Mouse (Mus musculus) right cerebral cortex, postnatal 14 days (tissue): ENCODE results near the gene Pde4d.

Experiments used
- DNase-seq: peaks from one replicate; pipeline ENCODE4 v3.0.0; 2022

Pde4d gene

DNA sequence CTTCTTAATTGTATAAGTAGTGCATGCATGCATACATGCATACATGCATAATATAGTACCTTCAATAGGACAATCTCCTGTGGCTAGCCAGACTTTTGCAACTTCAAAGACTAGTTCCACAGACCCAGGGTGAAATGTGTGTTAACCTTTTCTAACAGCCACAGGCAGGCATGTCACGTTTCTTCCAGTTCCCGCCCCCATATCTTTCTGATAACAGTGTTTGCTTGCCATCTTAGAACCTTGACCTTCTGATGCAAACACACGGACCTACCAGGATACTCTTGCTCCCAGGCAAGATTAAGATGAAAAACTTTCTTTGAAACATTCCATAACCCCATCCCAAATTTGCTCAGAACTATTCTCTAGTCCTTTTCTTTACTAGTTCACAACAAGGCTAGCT is 1357.7 kb downstream of the Pde4d start:
- DNase-seq = no peak

DNA sequence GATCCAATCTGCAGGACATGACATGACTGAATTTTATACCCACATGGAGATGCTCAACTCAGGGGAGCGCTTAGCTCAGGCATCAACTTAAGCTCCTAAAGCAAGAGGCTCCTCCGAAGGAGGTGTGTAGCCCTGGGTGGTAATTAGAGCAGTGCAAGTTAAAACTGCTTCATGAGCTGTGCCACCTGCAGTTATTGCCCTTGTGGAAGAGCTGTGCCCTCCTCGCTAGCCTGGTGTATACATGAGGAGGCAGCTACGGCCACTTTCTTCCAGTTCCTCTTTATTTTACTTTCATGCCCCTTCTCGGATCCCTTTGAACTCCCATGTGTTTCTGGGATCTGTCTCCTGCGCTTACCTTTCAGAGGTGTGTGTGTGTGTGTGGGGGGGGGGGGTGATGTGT is 1358.3 kb downstream of the Pde4d start:
- no peak for DNase-seq

DNA sequence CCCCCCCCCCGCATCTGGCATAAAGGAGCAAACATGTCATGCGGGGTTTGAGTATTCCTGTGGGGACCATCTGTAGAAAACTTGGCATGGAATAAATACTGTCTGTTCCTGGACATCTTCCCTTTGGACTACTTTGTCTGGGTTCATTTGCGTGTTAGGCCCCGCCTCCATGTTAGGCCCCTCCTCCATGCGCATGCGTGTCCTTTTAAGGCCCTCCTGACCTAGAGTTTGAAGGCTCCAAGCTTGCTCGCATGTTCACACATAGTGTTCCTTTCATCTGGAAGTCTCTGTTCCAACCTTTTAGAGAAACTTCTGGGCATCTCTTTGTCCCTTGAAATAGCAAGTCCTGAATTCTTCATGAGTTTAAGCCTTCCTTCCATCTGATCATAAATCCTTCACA is 1359.2 kb downstream of the Pde4d start:
- DNase-seq = no peak

DNA sequence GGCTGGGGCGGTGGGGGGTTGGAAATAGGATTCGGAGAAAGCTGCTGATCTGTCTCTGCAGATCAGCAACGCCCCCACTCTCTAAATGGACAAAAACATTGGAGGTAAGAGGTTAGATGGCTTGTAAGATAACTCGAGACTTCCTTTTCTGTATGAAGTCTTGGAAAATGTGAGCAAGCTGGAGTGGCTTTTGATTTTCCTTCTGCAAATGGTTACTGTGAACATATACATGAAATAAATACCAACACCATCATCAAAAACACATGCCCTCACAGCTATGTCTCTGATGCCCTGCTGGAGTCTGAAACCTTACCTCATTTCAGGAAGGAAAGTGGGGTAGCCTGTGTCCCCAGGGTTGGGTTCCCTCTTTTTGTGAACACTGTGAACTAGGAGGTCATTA is 1359.9 kb downstream of the Pde4d start:
- no peak for DNase-seq

DNA sequence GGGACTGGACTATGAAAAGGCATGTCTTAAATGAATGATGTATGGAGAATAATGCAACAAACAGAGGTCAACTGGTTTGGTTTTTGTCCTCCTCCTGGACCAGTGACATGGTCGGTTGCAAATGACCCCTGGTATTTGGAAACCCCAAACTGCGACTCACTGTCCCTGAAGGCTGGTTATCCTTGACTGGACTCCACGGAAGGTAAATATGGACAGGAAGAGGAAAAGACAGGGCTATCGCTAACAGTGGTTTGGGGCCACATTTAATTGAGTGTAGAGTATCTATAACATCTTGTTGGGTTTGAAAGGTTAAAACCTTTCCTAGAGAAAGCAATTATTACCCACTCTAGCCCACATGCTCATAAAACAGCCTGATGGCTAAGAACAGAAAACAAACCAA is 1364.2 kb downstream of the Pde4d start:
- no peak for DNase-seq

DNA sequence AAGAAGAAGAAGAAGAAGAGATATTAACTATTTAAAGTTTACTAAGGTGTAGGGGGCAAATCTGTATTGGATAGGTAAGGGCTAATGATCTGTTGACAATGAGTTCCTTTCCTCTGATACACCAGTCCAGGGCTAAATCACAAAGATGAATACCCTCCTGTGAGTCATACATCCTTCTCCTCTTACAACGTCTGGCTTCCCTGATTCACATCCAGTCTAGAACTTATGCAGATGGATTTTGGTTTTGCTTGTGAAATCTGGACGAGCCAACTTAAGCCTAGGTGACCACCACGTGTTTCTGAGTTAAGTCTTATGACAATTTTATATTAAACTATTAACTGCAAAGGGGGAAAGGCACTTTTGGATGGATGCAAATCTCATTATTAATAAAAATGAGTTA is 1369.3 kb downstream of the Pde4d start:
- no peak for DNase-seq

DNA sequence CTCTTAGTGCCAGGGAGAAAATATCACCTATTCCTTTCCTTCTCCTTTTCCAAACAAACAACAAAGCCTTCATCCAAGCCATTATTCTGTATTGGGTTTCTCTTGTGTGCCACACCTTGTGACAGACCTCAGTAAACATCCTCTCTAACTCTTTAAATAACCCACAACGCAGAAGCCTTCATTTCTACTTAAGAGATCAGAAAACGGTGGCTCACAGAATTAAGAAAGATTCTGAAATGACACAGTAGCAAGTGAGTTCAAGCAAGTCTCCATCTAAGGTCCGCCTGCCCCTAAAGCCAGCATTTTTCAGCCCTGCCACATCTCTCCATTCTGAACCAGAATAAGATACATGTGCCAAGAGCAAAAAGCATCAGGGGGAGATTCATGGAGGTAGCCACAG is 1370.4 kb downstream of the Pde4d start:
- no peak for DNase-seq

DNA sequence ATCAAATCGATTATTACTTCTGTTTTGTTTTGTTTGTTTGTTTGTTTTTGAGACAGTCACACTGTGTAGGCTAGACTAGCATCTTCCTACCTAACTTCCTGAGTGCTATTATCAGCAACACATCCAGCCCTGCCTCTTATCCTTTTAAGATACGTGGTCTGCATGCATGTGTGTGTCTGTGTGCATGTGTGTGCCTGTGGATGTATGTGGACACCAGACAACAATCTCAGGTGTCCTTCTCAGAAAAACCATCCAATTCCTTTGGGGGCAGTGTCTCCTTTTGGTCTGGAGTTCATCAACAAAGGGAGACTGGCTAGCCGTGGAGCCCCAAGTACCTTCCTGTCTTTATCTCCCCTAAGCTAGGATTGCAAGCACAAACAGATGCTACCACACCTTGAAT is 1371.1 kb downstream of the Pde4d start:
- no peak for DNase-seq

DNA sequence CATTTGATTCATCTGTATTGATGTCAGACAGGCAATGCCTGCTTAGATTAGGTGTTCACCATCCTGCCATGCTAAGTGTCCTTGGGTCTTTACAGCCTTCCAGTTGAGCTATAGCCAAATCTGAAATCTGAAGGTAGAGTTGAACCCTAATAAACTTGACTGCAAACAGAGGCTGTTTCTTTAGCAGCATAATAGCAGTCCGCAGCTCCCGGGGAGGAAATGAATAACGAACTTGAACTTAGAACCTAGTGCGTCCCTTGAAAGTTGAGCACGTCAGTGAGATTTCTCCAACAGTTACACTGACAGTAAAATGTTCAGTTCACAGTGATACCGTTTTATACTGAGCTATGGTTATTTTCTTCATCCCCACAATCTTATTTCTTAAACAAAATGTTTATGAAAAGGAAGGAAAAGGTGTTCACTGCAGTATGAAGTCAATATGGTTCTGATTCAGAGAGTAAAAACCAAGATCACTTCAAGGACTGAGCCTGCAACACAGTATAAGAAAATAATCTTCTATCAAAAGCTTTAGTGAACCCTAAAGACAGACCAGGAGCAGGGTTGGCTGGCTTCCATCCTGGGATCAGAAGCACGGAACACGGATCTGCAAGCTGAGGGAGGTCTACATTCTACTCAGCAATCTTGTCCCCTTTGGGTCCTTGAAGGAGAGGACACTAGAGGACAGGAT is 1372.1 kb downstream of the Pde4d start:
- no peak for DNase-seq

DNA sequence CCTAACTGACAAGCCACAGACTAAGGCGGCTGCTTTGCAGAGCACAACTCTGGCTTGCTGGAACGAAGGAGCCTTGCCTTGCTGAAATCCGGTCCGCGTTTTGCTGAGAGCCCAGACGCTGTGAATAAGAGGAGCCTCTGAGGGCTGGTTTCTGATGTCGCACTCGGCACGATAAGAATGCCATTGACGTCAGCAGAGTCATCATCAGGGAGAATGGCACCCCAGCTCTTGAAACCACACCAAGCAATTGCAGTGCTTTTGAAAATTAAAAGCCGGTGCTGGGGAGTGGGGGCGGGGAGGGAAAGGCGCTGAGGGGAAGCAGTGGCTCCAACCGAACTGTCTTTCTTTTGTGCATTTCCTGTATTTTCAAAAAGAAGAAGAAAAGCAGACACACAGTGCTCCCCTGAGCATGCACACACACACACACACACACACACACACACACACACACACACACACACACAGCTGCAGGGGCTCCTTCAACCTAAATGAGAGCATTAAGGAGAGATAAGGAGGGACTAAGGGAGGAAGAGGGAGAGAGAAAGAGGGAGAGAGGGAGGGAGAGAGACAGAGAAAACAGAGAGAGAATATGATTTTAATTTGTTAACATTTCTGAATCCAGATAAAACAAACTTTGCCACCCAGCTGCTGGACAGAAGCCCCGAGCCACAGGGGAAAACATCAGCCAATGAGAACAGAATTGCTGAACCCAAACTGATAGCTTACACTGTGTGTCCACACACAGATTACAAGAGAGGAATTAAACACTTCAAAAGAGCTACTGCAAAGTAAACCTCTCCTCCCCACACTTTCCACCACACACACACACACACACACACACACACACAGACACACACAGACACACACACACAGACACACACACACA is 1372.9 kb downstream of the Pde4d start:
- DNase-seq = peak; percentile 95

DNA sequence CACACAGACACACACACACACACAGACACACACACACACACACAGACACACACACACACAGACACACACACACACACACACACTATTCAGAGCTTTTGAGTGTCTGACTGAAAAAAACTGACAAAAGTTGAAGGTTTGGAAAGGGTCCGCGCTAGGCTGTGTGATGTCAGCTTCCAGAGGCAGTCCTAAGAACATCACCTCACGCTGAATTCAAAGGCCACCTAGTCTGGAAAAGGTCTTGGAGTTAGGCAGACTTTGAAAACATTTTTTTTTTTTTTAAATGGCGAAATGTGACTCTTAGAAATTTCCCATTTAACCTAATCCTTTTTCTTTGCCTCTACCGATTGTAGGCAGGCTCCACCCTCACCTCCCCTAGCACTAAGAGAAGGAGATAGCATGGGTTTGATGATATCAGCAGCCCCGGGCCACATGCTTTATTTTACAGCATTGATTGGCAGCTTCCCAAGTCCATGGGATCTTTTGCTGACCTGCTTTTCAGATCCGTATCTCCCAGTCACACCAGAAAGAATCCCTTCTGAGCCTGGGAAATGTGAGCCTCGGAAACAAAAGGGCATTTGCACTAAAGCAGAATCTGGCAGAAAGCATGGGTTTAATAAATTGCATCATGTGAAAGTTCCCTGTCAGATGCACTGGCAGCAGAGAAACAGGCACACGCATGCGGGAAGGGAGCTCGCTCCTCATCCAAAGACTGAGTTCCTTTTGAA is 1373.7 kb downstream of the Pde4d start:
- DNase-seq = no peak

DNA sequence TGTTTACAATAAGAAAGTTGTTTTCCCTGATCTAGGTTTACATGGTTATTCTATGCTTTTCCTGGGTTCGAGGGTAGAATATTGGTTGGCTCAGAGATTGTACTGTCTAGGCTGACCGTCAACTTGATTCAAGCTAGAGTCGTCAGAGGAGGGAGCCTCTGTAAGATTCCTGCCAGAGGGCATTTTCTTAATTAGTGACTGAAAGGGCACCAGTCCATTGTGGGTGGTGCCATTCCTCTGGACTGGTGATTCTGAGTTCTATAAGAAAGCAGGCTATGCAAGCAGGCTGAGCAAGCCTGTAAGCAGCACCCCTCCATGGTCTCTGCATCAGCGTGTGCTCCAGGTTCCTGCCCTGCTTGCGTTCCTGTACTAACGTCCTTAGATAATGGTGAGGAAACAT is 1376.1 kb downstream of the Pde4d start:
- no peak for DNase-seq

DNA sequence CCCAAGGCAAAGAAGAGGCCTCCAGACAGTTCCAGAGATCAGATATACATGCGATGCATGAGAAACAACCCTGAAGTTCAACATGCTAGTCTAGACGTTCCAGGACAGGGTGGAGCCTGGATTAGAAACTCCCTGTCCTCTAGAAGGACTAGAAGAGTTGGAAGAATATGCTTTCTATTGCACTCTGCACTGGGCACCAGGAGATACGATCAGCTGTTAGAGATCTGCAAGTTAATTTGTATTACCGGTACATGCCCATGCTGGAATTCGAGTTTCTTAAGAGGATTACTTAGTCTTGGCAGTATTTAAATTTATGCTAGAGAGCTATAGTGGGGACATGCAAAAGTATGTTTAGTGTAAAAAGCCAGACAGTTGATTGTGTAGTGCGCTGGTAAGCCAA is 1377.6 kb downstream of the Pde4d start:
- DNase-seq = no peak

DNA sequence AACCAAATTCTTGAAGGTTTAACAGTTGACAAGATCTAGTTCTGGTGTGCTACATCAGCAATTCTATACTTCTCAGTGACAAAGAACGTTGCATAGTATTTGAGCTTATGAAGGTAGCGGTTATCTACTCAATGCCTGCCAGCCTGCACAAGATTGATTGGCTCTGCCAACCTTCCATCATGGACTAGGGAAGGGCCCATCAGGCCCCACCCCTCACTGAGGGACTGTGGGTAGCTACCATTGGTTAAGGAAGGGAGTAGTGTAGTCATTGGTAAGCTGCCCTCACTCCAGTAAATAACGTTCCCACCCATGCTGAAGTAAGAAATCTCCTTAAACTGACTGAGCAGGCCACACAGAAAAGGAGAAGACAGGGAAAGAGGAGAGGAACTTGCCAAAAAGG is 1378.2 kb downstream of the Pde4d start:
- DNase-seq = no peak

DNA sequence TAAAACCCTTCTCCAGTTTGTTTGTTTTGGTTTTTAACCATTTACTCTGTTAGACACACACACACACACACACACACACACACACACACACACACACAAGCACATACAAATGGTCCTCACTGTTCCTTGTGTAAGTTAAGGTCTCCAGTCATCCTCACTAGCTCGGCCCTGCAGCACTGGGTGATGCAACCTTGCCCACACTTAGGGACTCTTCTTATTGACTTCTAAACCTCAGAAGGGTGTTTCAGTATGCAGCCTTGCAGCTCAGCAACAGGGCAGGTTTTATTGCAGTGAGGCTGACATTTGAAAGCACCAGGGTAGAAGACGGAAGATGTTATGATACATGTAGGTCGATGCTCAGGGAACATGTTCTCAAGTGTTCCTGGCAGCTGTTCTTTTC is 1379.7 kb downstream of the Pde4d start:
- no peak for DNase-seq

DNA sequence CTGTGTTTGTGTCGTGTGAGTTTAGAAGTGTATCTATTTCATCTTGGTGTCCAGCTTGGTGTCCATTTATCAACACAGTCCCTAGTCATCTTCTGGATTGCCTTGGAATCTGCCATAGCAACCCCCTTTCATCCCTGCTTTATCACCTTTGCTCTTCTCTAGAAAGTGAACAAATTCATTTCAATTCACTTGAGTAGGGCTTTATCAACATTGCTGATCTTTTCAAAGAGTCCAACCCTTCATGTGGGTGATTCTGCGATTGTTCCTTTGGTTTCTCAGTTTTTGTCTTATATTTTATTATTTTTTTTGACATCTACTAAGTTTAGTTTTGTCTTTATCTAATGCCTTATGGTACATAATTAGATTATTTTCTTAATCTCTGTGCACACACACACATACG is 1385.2 kb downstream of the Pde4d start:
- no peak for DNase-seq

DNA sequence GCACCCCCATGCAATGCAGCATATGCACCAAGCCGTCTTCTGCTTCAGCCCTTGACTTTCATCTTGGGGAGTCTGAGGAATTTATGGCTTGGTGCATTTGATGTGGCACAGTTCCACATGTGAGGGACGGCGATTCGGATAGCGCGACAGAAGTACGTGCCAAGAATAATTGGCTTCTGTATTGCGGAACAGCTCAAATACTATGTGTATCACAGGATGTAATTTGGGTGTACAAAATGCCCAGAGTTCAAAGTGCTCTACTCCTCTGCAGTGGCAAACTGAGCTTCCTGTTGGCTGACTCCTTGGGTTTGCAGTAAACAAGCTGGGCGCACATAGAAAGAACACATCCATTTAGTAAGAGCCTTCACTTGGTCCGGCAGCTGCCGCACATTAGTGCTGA is 1387.7 kb downstream of the Pde4d start:
- no peak for DNase-seq

DNA sequence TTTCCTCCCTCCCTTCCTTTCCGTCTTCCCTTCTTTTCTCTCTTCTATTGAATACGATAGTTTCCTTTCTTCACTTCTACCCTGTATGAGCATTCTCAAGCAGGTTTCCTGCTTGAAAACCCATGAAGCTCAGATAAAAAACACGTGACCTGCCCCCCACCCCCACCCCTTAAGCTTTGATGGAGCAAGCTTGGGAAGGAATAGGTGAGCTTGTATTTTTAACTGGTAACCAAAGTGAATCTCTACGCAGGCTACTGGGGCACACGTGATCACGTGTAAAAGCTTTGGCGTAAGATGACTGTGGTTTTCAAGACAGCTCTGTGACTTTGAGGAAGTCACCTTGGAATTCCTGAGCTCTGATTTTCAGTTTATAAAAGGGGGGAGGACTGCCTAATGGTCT is 1388.2 kb downstream of the Pde4d start:
- no peak for DNase-seq

DNA sequence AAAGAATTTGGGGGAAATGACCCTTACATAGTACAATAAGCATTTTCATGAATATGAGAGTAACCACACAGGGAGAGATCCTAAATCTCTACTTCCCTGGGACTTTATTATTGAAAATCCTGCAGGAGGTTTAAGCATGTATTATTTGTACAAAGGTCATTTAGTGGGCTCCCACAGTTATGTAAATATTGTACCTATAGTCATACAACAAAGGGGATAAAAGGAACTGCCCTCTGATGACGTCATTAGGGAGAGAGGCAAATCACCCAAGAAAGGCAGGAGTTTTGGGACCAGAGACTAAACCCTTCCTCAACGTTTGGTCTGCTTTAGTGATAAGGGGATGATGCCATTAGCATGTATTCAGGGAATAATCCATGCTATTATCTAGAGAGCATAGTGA is 1390.5 kb downstream of the Pde4d start:
- no peak for DNase-seq

DNA sequence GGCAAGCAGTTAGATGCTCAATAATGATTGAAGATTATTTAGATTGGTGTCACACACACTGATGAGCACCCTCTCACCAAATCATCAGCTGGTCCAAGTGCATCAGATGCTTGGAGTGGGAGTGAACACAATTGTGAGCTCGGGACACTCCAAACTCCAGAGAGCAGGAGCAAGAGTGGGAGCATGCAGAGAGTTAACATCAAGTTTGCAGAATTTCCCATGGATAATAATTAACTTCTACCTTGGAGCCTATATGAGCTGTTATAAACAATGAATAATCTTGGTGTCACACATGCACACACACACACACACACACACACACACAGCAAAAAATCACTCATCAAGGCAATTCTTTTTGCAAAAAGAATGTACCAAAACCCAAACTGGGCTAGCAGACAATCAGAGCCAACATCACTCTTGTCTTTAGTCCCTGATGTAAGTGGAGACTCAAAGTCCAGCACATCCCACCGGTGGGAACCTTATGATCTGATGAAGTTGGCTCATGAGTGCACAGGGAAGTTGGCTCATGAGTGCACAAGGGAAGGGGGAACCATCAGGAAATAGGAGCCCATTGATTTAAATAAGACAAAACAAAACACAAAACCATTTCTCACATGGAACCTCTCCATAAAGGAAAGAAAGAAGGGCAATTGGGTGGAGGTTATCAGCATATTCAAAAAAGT is 1391.5 kb downstream of the Pde4d start:
- no peak for DNase-seq

DNA sequence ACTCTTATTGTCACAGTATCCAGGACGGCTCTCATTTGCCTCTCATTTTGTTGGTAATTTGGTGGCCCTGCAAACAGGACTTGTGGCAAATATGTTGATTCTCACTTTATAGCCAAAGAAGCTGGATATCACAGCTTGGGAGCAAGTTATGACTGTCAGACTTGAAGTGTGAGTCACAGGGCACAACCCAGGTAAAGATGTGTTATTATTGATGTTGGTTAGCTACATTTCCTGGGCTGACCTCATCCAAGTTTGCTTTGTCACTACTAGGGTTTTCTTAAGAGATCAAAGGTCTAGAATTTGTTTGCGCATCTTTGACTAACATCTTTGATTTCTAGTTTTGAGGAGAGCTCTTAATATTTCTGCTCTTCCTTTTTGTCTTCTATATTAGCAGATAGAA is 1393.2 kb downstream of the Pde4d start:
- no peak for DNase-seq

DNA sequence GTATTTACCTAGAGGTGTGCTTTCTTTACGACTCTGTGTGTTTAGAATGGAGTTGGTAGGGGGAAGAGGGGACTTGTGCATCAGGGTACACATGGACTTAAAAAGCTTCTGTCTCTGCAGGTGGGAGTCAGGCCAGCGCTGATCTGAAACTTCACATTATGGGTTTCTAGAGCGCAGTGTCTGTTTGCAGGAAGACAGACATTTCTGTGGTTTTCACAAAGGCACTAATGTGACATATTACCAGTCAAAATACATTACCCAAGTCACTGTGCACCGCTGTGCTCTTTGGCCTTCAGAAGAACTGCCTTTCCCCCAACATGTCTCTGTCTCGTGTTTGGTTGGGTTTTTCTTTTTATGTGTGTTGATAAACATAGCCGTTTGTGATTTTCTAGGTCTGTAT is 1395.1 kb downstream of the Pde4d start:
- DNase-seq = no peak

DNA sequence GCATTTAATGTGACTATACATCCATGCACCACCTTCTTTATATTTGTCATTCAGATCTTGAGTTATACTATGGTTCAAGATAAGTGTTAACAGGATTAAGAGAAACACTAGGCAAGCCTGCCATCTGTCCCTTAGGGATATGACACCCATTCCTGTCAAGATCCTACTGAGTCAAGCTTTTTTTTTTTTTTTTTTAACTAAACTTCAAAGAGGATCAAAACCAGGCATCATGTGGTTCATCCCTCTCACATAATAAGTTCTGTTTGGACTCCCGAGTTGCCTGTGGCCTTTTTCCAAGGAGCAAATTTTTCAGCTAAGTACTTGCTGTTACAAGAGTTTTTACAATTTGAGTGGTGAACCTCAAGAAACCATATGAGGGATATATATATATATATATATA is 1414.1 kb downstream of the Pde4d start:
- no peak for DNase-seq
